Mouse (Mus musculus) cortical plate, adult 2 months (tissue): ENCODE results near the gene Mip. TPM values are rescaled to one million over a fixed set of nuclear protein-coding genes. Genes with fewer than 3 reads are reported as not detected.
A peak's percentile ranks its signal among the peaks of the same experiment; 100 is the strongest.
"Not testable (repeated sequence)": the region's sequence is repeated elsewhere in the genome, so short reads cannot be mapped to it uniquely, and the experiment has no call there.

Experiments used
- H3K27ac ChIP-seq: fragments of 200-500 bp; 2 replicates; pipeline ENCODE4 v1.5.1; 2012; ENCODE audit warnings: low read length, control low read depth, inconsistent platforms; ENCODE audit not compliant: insufficient read depth
- H3K4me1 ChIP-seq: fragments of 200-500 bp; 2 replicates; pipeline ENCODE4 v1.6.1; 2011; ENCODE audit warnings: low read length; ENCODE audit not compliant: control insufficient read depth, insufficient read depth
- H3K4me3 ChIP-seq: fragments of 200-500 bp; 2 replicates; pipeline ENCODE4 v1.5.1; 2011; ENCODE audit warnings: mild to moderate bottlenecking, low read length, control low read depth; ENCODE audit not compliant: insufficient read depth
- CTCF ChIP-seq: fragments of 200-500 bp; IDR thresholded peaks from 2 replicates; pipeline ENCODE4 v1.5.1; 2011; ENCODE audit warnings: mild to moderate bottlenecking, control low read depth, low read length; ENCODE audit not compliant: insufficient read depth; ENCODE audit errors: extremely low read depth
- POLR2A ChIP-seq: fragments of 200-500 bp; IDR thresholded peaks from 2 replicates; pipeline ENCODE4 v1.6.1; 2011; ENCODE audit warnings: mild to moderate bottlenecking, low read length, control low read depth; ENCODE audit not compliant: insufficient read depth; ENCODE audit errors: extremely low read depth
- polyA plus RNA-seq: library from polyadenylated mRNA; depleted of rRNA; stranded (reverse); fragments of >200 nt; gene quantifications from 2 replicates; pipeline ENCODE4 v1.2.3, GENCODE M21; 2012

Gene Mip
- polyA plus RNA-seq, 1 experiment: not detected

- H3K27ac ChIP-seq: no peak overlapping the region
- TF ChIP-seq CTCF: no peak
- TF ChIP-seq POLR2A: no peak
- no peak overlapping the region; the same call in 1 of the 2 replicates for H3K4me3 ChIP-seq
- 0 out of 2 replicates have a peak, but pooled peaks cover 3% of the 10 kb centered on the region for H3K4me1 ChIP-seq
Observed at GRCm38 (mm10) chr10:128210131-128210530, 15.5 kb upstream of the Mip start.

DNA sequence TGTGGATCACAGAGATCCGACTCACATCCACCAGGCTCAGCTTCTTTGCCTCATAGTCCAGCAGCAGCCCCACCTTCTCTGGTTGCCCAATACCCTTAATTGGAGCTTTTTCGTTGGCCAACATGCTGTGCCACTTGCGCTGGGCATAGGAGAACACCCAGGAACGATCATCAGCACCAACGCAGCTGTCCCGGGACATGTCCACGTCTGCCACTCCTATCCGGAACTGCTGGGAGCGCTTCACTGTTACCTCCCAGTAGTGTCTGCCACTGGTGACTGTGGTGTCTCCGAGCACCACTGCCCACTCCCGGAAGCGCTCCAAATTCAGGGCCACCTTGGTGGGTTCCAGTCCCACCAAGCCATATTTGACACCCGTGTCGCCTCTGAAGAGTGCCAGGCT is 14.7 kb upstream of the Mip start:
- H3K27ac ChIP-seq: no peak overlapping the region
- TF ChIP-seq CTCF (no peak), POLR2A (no peak)
- peak overlapping the region; percentile 39 for H3K4me3 ChIP-seq
- 0 out of 2 replicates have a peak, but pooled peaks cover 3% of the 10 kb centered on the region for H3K4me1 ChIP-seq

DNA sequence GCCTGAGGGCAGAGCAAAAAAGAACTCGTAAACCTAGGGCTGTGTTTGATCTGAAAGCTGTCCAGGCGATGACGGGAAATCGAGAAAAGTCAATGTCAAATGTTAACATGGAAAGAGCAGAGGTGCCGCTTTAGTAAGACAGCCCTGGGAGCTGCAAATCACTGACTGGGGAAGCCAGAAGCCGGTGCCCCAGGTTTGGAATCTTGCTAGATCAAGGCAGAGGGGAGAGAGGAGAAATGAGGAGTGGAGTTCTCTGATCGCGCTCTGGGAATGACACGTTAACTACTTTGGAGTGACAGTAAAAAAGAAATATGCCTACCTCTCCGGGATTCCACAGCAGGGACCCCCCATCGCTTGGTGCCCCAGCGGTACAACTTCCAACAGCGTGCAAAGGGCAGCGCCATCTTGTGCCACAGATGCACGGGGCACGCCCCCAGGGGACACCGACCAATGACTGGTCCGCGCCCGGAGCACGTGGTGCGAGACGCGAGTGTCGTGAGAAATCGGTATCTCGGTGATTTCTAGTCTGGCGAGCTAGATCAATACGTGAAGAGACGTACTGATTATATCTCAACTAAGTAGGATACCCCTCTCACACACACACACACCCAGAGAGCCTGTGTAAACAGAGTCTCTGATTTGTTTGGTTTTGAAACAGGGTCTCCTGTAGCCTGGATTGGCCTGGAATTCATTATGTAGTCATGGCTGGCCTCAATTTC is 14.1 kb upstream of the Mip start, which contains the start of gene Spryd4:
Gene Spryd4, minus strand, starts transcription at position 418 of the 719 bp plus-strand sequence.
- TF ChIP-seq CTCF (no peak), POLR2A (peak; percentile 79)
- Histone ChIP-seq H3K4me3 (peak within 1 kb of the TSS; percentile 39), H3K4me1 (0 out of 2 replicates have a peak, but pooled peaks cover 3% of the 10 kb centered on the region), H3K27ac (no peak within 1 kb of the TSS)

DNA sequence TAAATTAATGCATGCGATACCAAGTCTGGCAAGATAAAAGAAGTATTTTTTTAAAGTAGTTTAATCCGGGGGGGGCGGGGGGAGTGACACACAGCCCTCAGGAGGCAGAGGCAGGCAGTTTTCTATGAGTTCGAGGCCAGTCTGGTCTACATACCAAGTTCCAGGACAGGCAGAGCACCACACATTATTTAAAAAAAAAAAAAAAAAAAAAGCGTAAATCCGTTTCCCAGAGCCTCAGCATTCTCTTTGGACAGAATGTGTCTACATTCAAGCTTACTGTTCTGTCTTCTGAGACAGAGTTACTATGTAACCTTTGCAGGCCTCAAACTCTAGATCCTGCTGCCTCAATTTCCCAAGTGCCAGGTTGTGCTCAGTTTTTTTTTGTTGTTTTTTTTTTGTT is 13.5 kb upstream of the Mip start:
- Histone ChIP-seq H3K4me1 (0 out of 2 replicates have a peak, but pooled peaks cover 3% of the 10 kb centered on the region), H3K4me3 (peak overlapping the region; percentile 39), H3K27ac (no peak overlapping the region)
- TF ChIP-seq POLR2A (no peak), CTCF (no peak)

GRCm38 (mm10) chr10:128212871-128213323 is 12.7 kb upstream of the Mip start:
- H3K4me1 ChIP-seq: 0 out of 2 replicates have a peak, but pooled peaks cover 3% of the 10 kb centered on the region
- H3K4me3 ChIP-seq: peak overlapping the region; percentile 23; the same call in 1 of the 2 replicates
- TF ChIP-seq CTCF (peak; percentile 66), POLR2A (no peak)
- no peak overlapping the region for H3K27ac ChIP-seq

DNA sequence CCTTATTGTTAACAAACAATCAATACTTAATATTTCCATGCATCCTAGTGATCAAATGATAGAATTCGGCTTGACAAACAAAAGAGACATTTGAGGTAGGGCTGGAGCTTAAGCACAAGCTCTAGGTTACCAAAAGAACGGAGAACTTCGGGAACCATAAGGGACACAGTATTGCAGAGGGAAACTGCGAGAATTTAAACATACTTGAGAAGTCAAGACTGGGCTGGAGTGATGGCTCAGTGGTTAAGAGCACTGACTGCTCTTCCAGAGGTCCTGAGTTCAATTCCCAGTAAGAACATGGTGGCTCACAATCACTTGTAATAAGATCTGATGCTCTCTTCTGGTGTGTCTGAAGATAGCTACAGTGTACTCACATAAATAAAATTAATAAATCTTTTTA is 11.5 kb upstream of the Mip start:
- H3K4me3 ChIP-seq, H3K27ac ChIP-seq, H3K4me1 ChIP-seq: not testable (repeated sequence)

- Histone ChIP-seq H3K27ac (no peak overlapping the region), H3K4me3 (no peak overlapping the region), H3K4me1 (0 out of 2 replicates have a peak, but pooled peaks cover 3% of the 10 kb centered on the region)
- TF ChIP-seq CTCF (no peak), POLR2A (no peak)
Observed at GRCm38 (mm10) chr10:128214981-128215380, 10.7 kb upstream of the Mip start.

DNA sequence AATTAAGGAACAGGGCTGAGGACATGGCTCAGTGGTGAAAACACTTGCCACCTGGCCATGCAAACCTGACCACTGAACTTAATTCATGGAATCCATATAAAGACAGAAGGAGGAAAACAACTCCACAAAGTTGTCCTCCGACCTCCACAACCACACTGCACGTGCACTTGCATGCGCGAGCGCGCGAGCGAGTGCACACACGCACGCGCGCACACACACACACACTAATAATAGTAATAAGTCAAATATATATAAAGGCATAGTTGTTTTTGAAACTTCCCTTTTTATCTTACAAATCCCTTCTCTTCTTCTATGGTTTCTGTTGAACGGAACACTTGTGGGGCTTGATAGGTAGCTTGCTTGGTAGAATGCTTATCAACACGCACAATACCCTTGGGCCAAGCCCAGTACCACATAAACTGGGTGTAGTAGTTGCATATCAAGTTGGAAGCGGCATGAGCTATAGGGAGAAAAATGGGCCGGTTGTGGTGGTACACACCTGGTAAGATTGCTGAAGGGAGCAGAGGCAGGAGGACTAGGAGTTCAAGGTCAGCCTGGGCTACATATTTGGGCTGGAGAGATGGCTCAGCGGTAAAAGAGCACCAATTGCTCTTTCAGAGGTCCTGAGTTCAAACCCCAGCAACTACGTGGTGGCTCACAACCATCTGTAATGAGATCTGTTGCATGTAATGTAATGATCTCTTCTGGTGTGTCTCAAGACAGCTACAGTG is 7.1 kb upstream of the Mip start:
- no peak overlapping the region for H3K27ac ChIP-seq
- TF ChIP-seq POLR2A (no peak), CTCF (no peak)
- H3K4me3 ChIP-seq: no peak overlapping the region
- H3K4me1 ChIP-seq: no peaks in the 10 kb centered on the region

DNA sequence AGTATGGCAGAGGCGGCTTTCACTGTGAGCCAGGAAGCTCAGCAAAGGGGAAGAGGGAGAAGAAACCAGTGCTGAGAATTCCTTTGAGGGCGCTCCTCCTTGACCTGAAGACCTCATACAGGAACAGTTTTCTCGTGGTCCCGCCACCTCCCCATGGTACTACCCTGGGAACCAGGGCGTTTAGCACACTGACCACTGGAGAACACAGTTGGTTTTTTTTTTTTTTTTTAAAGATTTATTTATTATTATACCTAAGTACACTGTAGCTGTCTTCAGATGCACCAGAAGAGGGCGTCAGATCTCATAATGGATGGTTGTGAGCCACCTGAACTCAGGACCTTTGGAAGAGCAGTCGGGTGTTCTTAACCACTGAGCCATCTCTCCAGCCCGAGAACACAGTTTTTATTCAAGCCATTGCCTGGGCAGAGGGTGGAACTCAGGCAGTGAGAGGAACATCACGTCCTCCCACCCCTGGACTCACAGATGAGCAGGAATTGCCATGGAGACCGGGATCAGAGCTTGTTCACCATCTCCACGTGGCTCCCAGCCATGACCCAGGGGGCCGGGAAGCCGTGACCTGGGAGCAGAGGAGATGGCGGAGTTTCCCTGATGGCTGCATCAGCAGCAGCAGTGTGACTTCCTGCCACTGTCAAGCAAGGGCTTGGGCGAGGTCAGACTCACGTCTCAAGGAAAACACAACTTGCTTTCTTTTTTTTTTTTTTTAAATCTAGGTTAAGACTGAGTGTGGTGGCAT is 3.9 kb upstream of the Mip start:
- H3K4me1 ChIP-seq: no peaks in the 10 kb centered on the region; the same call in 1 of the 2 replicates
- H3K27ac ChIP-seq: no peak overlapping the region
- TF ChIP-seq CTCF (no peak), POLR2A (no peak)
- no peak overlapping the region for H3K4me3 ChIP-seq

DNA sequence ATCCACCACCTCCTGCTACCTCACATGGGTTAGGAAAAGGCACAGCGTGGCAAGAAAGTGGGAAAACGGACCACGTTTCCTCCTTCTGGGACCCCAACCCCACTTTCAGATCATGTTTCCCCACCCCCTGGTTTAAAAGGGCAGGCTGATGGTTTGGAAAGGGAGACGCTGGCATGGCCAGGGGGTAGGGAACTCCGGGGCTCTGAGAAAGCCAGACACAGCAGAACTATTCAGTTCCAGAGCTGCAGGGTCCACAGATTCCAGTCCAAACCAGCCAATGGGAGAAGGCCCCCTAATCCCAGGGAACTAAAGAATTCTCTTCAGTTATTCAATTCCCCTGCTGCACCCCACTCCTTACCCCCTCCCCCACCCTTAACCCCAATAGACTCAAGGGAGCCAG is 574 bp upstream of the Mip start:
- Histone ChIP-seq H3K4me3 (no peak overlapping the region), H3K4me1 (no peaks in the 10 kb centered on the region; the same call in 1 of the 2 replicates), H3K27ac (no peak overlapping the region)
- TF ChIP-seq POLR2A: no peak
- TF ChIP-seq CTCF: no peak
